Mouse (Mus musculus): ENCODE measurements around the gene Gm49325. TPM values are rescaled to one million over a fixed set of nuclear protein-coding genes. Genes with fewer than 3 reads are reported as not detected.

Gene Gm49325
- total and polyA plus RNA-seq, 3 experiments: not detected

DNA sequence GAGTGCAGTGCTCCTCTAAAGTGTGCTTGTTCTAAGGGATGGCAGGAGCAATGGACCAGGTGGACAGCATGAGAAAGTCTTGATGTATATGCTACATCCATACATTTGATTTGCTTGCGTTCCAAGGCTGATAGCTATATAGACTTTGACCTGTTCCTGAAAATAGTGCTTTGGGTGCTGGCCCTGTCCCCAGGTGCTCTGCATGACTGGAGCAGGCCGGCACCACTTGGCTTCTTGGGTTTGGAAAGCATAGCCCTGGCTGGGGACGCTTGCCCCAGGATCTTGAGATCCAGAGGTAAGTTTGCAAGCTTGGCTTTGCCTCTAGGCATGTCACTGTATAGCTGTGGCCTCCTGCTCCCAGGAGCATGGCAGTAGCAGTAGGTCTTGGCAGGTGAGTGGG, 19.4 kb upstream of the Gm49325 start:
- no peak for DNase-seq (ENCODE audit: low spot score)
- peaks cover 85% of the 10 kb centered on the region for H3K4me1 ChIP-seq (ENCODE audit: insufficient read depth, low read depth, low read length)
- H3K4me3 ChIP-seq (ENCODE audit: low read depth, low read length): no peak overlapping the region
- no peaks in the 10 kb centered on the region for H3K27me3 ChIP-seq (ENCODE audit: insufficient read depth, low read length)
- H3K36me3 ChIP-seq (replicated peaks): peaks cover 76% of the 10 kb centered on the region
- TF ChIP-seq GATA1 (IDR thresholded peaks at IDR 0.05; ENCODE audit: borderline replicate concordance, low read length) (no peak), GATA2 (IDR thresholded peaks at IDR 0.05; ENCODE audit: borderline replicate concordance, low read depth, low read length) (no peak), TAL1 (conservative IDR thresholded peaks at IDR 0.05; ENCODE audit: low read depth, low read length) (no peak), POLR2AphosphoS5 (IDR thresholded peaks at IDR 0.05; ENCODE audit: insufficient replicate concordance, low read depth, low read length) (no peak)
- H3K9me3 ChIP-seq (replicated peaks): no peaks in the 10 kb centered on the region
- ATAC-seq (ENCODE audit: extremely low read depth, insufficient number of reproducible peaks, low FRiP score, poor library complexity, severe bottlenecking): no peak

DNA sequence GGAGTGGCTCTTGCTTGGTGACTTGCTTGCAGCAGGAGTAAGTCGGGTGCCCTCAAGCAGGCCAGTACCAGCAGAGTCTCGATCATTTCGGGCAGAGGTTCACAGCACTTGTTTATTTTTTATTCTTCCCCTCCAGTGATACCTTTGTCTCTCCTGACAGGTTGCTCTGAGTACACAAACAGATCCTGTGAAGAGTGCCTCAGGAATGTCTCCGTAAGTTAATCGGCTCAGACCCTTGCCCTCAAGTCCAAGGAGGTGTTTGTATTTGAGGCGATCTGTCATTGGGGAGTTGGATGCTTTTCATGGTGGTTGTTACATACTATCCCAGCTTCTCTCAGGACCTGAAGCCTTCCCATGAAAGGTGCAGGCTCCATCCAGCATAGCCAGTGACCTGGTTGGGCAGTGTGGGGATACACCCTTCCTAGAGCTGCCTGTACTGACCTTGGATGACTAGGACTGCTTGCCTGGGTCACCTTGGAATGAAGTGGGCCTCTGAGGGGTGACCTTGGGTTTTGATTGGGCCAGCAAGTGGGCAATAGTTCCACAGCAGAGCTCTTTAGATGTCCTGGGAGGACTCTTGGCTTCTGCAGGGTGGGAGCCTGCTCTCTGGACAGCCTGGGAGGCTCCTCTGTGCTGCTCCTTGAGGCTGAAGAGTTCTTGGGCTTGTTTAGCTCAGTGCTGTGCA, 18.8 kb upstream of the Gm49325 start:
- H3K27me3 ChIP-seq (ENCODE audit: insufficient read depth, low read length): no peaks in the 10 kb centered on the region
- H3K36me3 ChIP-seq (replicated peaks): peaks cover 82% of the 10 kb centered on the region
- ATAC-seq (ENCODE audit: extremely low read depth, insufficient number of reproducible peaks, low FRiP score, poor library complexity, severe bottlenecking) (no peak), DNase-seq (ENCODE audit: low spot score) (no peak)
- H3K9me3 ChIP-seq (replicated peaks): no peaks in the 10 kb centered on the region
- H3K4me1 ChIP-seq (ENCODE audit: insufficient read depth, low read depth, low read length): peaks cover 81% of the 10 kb centered on the region
- H3K4me3 ChIP-seq (ENCODE audit: low read depth, low read length): no peak overlapping the region
- TF ChIP-seq CTCF (IDR thresholded peaks at IDR 0.05; ENCODE audit: low read depth, low read length) (no peak), GATA1 (IDR thresholded peaks at IDR 0.05; ENCODE audit: borderline replicate concordance, low read length) (no peak), POLR2AphosphoS5 (IDR thresholded peaks at IDR 0.05; ENCODE audit: insufficient replicate concordance, low read depth, low read length) (no peak), GATA2 (IDR thresholded peaks at IDR 0.05; ENCODE audit: borderline replicate concordance, low read depth, low read length) (no peak), TAL1 (conservative IDR thresholded peaks at IDR 0.05; ENCODE audit: low read depth, low read length) (no peak)

DNA sequence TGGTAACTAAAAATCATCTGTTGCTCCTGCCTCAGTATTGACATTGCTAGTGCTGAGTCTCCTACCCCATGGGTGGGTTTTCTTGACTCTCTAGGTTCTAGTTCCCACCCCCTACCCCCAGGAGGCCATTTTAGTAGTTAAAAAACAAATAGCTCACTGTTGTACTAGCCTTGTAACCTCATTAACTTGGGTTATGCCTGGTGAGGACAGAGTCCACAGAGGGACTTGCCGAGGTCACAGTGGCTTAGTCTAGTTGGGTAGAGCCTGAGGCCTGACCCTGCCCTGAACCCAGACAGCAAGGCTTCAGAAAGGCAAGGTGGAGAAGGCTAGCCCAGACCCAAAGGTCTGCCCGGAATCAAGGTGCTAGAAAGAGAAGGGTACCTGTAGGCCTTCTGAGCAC, 18.0 kb upstream of the Gm49325 start:
- TF ChIP-seq CTCF (IDR thresholded peaks at IDR 0.05; ENCODE audit: low read depth, low read length) (no peak), POLR2AphosphoS5 (IDR thresholded peaks at IDR 0.05; ENCODE audit: insufficient replicate concordance, low read depth, low read length) (no peak), GATA2 (IDR thresholded peaks at IDR 0.05; ENCODE audit: borderline replicate concordance, low read depth, low read length) (no peak), GATA1 (IDR thresholded peaks at IDR 0.05; ENCODE audit: borderline replicate concordance, low read length) (no peak), TAL1 (conservative IDR thresholded peaks at IDR 0.05; ENCODE audit: low read depth, low read length) (no peak)
- ATAC-seq (ENCODE audit: extremely low read depth, insufficient number of reproducible peaks, low FRiP score, poor library complexity, severe bottlenecking): no peak
- DNase-seq (ENCODE audit: low spot score): no peak
- Histone ChIP-seq H3K9me3 (replicated peaks) (no peaks in the 10 kb centered on the region), H3K36me3 (replicated peaks) (peaks cover 88% of the 10 kb centered on the region), H3K27me3 (ENCODE audit: insufficient read depth, low read length) (no peaks in the 10 kb centered on the region), H3K4me1 (ENCODE audit: insufficient read depth, low read depth, low read length) (peaks cover 73% of the 10 kb centered on the region), H3K4me3 (ENCODE audit: low read depth, low read length) (no peak overlapping the region)

DNA sequence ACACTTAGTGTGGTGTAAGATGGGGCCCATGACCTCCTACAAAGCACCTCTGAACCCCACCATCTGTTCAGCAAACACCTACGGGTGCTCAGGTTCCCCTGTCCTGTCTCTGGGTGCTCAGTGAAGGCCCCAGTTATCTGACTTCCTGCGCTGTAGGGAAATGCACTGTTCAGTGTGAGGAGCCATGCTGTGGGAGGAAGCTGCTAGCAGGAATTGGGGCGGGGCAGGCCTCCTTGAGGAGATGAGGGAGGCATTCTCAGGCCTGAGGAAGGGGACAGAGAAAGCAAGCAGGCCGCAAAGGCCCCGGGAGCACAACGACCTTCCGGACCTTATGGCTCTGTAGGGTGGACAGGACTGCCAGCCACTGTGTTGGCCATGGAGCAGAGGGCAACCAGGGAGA, 16.9 kb upstream of the Gm49325 start:
- Histone ChIP-seq H3K4me3 (ENCODE audit: low read depth, low read length) (no peak overlapping the region), H3K9me3 (replicated peaks) (no peaks in the 10 kb centered on the region), H3K27me3 (ENCODE audit: insufficient read depth, low read length) (no peaks in the 10 kb centered on the region), H3K36me3 (replicated peaks) (peaks cover 92% of the 10 kb centered on the region), H3K4me1 (ENCODE audit: insufficient read depth, low read depth, low read length) (peaks cover 62% of the 10 kb centered on the region)
- ATAC-seq (ENCODE audit: extremely low read depth, insufficient number of reproducible peaks, low FRiP score, poor library complexity, severe bottlenecking): no peak
- DNase-seq (ENCODE audit: low spot score): no peak
- TF ChIP-seq POLR2AphosphoS5 (IDR thresholded peaks at IDR 0.05; ENCODE audit: insufficient replicate concordance, low read depth, low read length) (no peak), GATA2 (IDR thresholded peaks at IDR 0.05; ENCODE audit: borderline replicate concordance, low read depth, low read length) (no peak), TAL1 (conservative IDR thresholded peaks at IDR 0.05; ENCODE audit: low read depth, low read length) (no peak), CTCF (IDR thresholded peaks at IDR 0.05; ENCODE audit: low read depth, low read length) (no peak), GATA1 (IDR thresholded peaks at IDR 0.05; ENCODE audit: borderline replicate concordance, low read length) (no peak)

DNA sequence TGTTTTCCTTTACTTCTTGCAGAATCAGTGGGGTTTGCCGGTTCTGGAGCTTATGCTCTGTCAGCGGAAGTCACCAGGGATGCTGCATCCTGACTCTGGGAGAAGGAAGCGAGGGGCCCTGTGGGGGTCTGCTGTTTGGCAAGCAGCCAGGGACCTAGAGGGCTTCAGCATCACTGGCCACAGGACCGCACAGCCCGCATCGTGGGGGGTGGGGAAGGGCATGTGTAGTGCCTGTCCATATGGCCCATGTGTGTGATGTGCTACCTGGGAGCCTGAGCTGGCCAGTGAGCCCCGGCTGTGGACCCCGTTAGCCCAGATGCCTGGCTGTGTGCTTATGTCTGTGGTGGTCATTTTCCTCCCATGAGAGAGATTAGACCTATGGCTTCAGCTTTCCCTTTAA, 16.2 kb upstream of the Gm49325 start:
- ATAC-seq (ENCODE audit: extremely low read depth, insufficient number of reproducible peaks, low FRiP score, poor library complexity, severe bottlenecking): no peak
- Histone ChIP-seq H3K9me3 (replicated peaks) (no peaks in the 10 kb centered on the region), H3K36me3 (replicated peaks) (peaks cover 98% of the 10 kb centered on the region), H3K4me1 (ENCODE audit: insufficient read depth, low read depth, low read length) (peaks cover 59% of the 10 kb centered on the region), H3K27me3 (ENCODE audit: insufficient read depth, low read length) (no peaks in the 10 kb centered on the region), H3K4me3 (ENCODE audit: low read depth, low read length) (no peak overlapping the region)
- TF ChIP-seq CTCF (IDR thresholded peaks at IDR 0.05; ENCODE audit: low read depth, low read length) (no peak), POLR2AphosphoS5 (IDR thresholded peaks at IDR 0.05; ENCODE audit: insufficient replicate concordance, low read depth, low read length) (no peak), TAL1 (conservative IDR thresholded peaks at IDR 0.05; ENCODE audit: low read depth, low read length) (no peak), GATA1 (IDR thresholded peaks at IDR 0.05; ENCODE audit: borderline replicate concordance, low read length) (no peak), GATA2 (IDR thresholded peaks at IDR 0.05; ENCODE audit: borderline replicate concordance, low read depth, low read length) (no peak)
- DNase-seq (ENCODE audit: low spot score): no peak

DNA sequence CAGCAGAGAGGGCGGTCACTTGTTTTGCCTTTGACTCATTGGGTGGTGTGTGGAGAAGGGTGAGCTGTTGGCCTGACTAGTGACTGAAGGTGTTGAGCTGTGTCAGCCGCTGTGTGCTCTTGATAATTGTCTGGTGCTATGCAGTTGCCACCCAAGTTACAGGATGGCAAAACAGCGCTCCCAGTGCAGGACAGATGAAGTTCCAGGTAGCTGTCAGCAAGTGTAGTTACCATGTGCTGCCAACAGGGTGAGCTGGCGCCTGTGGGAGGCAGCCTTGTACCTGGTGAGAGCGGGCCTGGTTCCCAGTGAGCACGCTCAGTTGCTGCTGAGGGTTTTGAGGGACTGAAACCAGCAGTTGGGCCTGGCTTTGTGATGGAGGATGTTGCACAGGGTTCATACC, 15.2 kb upstream of the Gm49325 start:
- Histone ChIP-seq H3K4me1 (ENCODE audit: insufficient read depth, low read depth, low read length) (peaks cover 55% of the 10 kb centered on the region), H3K9me3 (replicated peaks) (no peaks in the 10 kb centered on the region), H3K36me3 (replicated peaks) (peaks cover 100% of the 10 kb centered on the region), H3K4me3 (ENCODE audit: low read depth, low read length) (no peak overlapping the region), H3K27me3 (ENCODE audit: insufficient read depth, low read length) (no peaks in the 10 kb centered on the region)
- TF ChIP-seq CTCF (IDR thresholded peaks at IDR 0.05; ENCODE audit: low read depth, low read length) (peak; percentile 87), GATA1 (IDR thresholded peaks at IDR 0.05; ENCODE audit: borderline replicate concordance, low read length) (no peak)
- ATAC-seq (ENCODE audit: extremely low read depth, insufficient number of reproducible peaks, low FRiP score, poor library complexity, severe bottlenecking): peak; percentile 34; the same call in 1 of the 2 replicates
- DNase-seq (ENCODE audit: low spot score): peak; percentile 44

Data from G1E (cell line).